Mouse (Mus musculus) myocyte (in vitro differentiated cells): ENCODE measurements around the gene Ahcyl2. TPM values are rescaled to one million over a fixed set of nuclear protein-coding genes. Genes with fewer than 3 reads are reported as not detected.

Experiments
- H3K27me3 ChIP-seq: one replicate; pipeline ENCODE4 v1.6.1; 2011; ENCODE audit not compliant: control insufficient read depth, insufficient read depth, insufficient read length
- H3K36me3 ChIP-seq: one replicate; pipeline ENCODE4 v1.6.1; 2011; ENCODE audit not compliant: control insufficient read depth, insufficient read depth
- H3K4me2 ChIP-seq: one replicate; pipeline ENCODE4 v1.6.1; 2011; ENCODE audit warnings: low read depth, control low read depth
- H3K4me3 ChIP-seq: one replicate; pipeline ENCODE4 v1.5.1; 2011; ENCODE audit warnings: mild to moderate bottlenecking, control low read depth, moderate library complexity
- H3K79me2 ChIP-seq: one replicate; pipeline ENCODE4 v1.6.1; 2011; ENCODE audit not compliant: control insufficient read depth, insufficient read depth
- H3ac ChIP-seq: one replicate; pipeline ENCODE4 v1.6.1; 2011; ENCODE audit not compliant: control insufficient read depth, insufficient read length
- CEBPB ChIP-seq: IDR thresholded peaks from 2 replicates; pipeline ENCODE4 v1.6.1; 2011; ENCODE audit warnings: mild to moderate bottlenecking, moderate library complexity; ENCODE audit not compliant: poor library complexity, insufficient read depth, severe bottlenecking
- E2F4 ChIP-seq: IDR thresholded peaks from one replicate; pipeline ENCODE4 v1.6.1; 2011; ENCODE audit warnings: mild to moderate bottlenecking, control low read depth, moderate library complexity; ENCODE audit not compliant: insufficient read depth
- MAX ChIP-seq: IDR thresholded peaks from one replicate; pipeline ENCODE4 v1.6.1; 2011; ENCODE audit warnings: low read depth, mild to moderate bottlenecking, control low read depth
- MYOD1 ChIP-seq, 3 experiments: IDR thresholded peaks; one replicate each; pipeline ENCODE4 v1.6.1; 2011; ENCODE audit warnings: control low read depth in 2 of 3, low read depth in 2 of 3, mild to moderate bottlenecking in 2 of 3, moderate library complexity in 1 of 3; ENCODE audit not compliant: insufficient read length in 2 of 3, control insufficient read depth in 1 of 3
- MYOG ChIP-seq, 3 experiments: IDR thresholded peaks; one replicate each; pipeline ENCODE4 v1.6.1; 2011; ENCODE audit warnings: control low read depth in 2 of 3, low read depth in 2 of 3, mild to moderate bottlenecking in 2 of 3; ENCODE audit not compliant: insufficient read length in 2 of 3, control insufficient read depth in 1 of 3, insufficient read depth in 1 of 3
- POLR2A ChIP-seq: IDR thresholded peaks from one replicate; pipeline ENCODE4 v1.6.1; 2011; ENCODE audit warnings: low read depth, mild to moderate bottlenecking, control low read depth, moderate library complexity; ENCODE audit not compliant: insufficient read length
- POLR2AphosphoS2 ChIP-seq: IDR thresholded peaks from one replicate; pipeline ENCODE4 v1.6.1; 2011; ENCODE audit warnings: low read depth, control low read depth; ENCODE audit not compliant: insufficient read length
- REST ChIP-seq: IDR thresholded peaks from one replicate; pipeline ENCODE4 v1.6.1; 2011; ENCODE audit warnings: mild to moderate bottlenecking, control low read depth, moderate library complexity; ENCODE audit not compliant: insufficient read depth, insufficient read length
- SRF ChIP-seq: IDR thresholded peaks from one replicate; pipeline ENCODE4 v1.6.1; 2011; ENCODE audit warnings: low read depth; ENCODE audit not compliant: control insufficient read depth, insufficient read length
- TCF12 ChIP-seq: IDR thresholded peaks from one replicate; pipeline ENCODE4 v1.6.1; 2011; ENCODE audit warnings: mild to moderate bottlenecking, control low read depth; ENCODE audit not compliant: poor library complexity, insufficient read depth, severe bottlenecking
- TCF3 ChIP-seq: IDR thresholded peaks from one replicate; pipeline ENCODE4 v1.6.1; 2011; ENCODE audit warnings: low read depth, control low read depth; ENCODE audit not compliant: insufficient read length
- USF1 ChIP-seq: IDR thresholded peaks from one replicate; pipeline ENCODE4 v1.6.1; 2011; ENCODE audit warnings: low read depth, mild to moderate bottlenecking, control low read depth, moderate library complexity
- polyA plus RNA-seq: library from polyadenylated mRNA; unstranded; fragments of >200 nt; fragmentation: generic; extraction: Trizol; gene quantifications from one replicate; pipeline ENCODE4 v1.2.1, GENCODE M21; 2012; ENCODE audit warnings: missing spikeins

Gene Ahcyl2
- polyA plus RNA-seq, 1 experiment, result 10.1 TPM

DNA sequence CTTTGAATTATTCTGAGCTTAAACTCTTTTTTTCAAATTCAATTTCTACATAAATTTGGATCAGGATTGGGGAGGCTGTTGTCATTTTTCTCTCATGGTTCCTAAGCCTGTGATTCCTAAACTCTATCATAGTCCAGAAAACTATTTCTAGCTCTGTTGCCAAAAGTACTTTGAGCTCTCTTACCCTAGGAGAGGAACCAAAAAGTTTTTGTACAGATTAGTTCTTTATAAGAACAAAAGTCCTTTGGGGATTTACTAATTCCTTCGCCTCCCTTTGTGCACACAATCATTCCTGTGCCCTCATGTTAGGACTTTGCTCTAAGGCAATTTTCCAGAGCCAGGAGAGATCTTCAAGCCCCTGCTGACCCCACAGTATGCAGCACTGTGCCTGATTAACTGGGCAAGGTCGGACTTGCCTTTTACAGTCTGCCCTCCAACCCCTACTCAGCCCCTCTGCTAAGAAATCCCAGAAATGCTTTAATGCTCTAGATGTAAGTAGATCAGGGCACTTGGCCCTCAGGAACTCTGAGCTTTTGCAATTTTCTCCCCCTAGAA is 100.6 kb downstream of the Ahcyl2 start:
- Histone ChIP-seq H3K36me3 (no peaks in the 10 kb centered on the region), H3K27me3 (no peaks in the 10 kb centered on the region), H3K4me2 (no peak overlapping the region), H3K4me3 (no peak overlapping the region), H3K79me2 (no peaks in the 10 kb centered on the region), H3ac (no peak overlapping the region)
- no peak for TF ChIP-seq TCF12
- no peak for TF ChIP-seq POLR2AphosphoS2
- TF ChIP-seq POLR2A, result no peak
- TF ChIP-seq CEBPB, result no peak
- no peak for TF ChIP-seq MYOD1 (IDR thresholded peaks at IDR 0.05; ENCODE audit: control insufficient read depth in 1 of 3, insufficient read length in 2 of 3, low read depth in 2 of 3)
- no peak for TF ChIP-seq SRF
- no peak for TF ChIP-seq TCF3
- TF ChIP-seq USF1, result no peak
- TF ChIP-seq E2F4, result no peak
- no peak for TF ChIP-seq MYOG (IDR thresholded peaks at IDR 0.05; ENCODE audit: control insufficient read depth in 1 of 3, insufficient read depth in 1 of 3, insufficient read length in 2 of 3, low read depth in 2 of 3)
- TF ChIP-seq MAX, result no peak

DNA sequence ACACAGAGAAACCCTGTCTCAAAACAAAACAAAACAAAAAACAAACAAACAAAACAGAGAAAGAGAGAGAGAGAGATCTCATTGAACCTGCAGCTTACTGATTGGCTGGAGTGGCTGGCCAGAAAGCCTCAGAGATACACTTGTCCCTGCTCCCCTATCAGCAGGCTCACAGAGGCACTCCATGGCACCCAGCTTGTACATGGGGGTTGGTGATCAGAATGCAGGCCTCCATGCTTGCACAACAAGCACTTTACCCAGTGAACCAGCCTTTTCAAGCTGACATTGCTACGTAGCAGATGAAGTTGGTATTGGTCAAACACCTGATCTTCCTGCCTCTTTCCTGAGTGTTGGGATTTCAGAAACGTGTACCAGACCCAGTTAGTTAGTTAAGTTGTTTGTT is 105.8 kb downstream of the Ahcyl2 start:
- H3ac ChIP-seq, result no peak overlapping the region
- no peaks in the 10 kb centered on the region for H3K79me2 ChIP-seq
- H3K36me3 ChIP-seq, result no peaks in the 10 kb centered on the region
- TF ChIP-seq SRF (no peak), MAX (no peak), TCF3 (no peak), POLR2AphosphoS2 (no peak), POLR2A (no peak)
- H3K27me3 ChIP-seq, result no peaks in the 10 kb centered on the region
- no peak overlapping the region for H3K4me2 ChIP-seq
- no peak overlapping the region for H3K4me3 ChIP-seq

DNA sequence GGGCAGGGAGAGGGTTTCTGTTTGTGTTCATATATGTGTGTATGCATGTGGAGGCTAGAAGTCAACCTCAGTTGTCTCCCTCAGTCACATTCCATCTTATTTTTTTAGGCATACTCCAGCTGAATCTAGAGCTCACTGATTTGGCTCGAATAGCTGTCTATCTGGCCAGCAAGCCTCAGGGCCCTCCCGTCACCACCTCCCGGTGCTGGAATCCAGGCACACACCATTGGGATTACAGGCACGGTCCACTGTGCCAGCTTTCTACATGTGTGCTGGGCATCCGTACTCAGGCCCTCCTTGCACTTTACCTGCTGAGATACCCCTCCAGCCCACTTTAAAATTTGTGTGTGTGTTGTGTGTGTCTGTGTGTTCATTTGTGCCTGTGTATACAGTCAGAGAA is 107.8 kb downstream of the Ahcyl2 start:
- no peaks in the 10 kb centered on the region for H3K79me2 ChIP-seq

DNA sequence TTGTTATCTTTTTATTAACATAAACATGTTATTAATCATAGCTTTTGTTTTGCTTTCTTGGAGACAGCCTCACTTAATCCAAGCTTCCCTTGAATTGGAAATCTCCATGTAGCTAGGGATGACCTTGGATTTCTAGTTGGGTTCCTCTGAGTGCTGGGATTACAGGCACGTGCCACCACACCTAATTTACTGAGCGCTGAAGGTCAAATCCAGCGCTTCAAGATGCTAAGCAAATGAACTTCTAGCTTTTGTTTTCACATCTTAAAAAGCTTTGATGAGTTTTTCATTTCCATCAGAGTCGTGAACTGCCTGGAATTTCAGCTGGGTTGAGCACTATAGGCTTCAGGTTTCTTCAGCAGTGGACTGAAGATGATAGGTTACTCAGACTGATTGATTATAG is 109.0 kb downstream of the Ahcyl2 start:
- H3K4me2 ChIP-seq, result no peak overlapping the region
- no peaks in the 10 kb centered on the region for H3K36me3 ChIP-seq
- no peak for TF ChIP-seq REST
- no peak for TF ChIP-seq MYOG (IDR thresholded peaks at IDR 0.05; ENCODE audit: control insufficient read depth in 1 of 3, insufficient read depth in 1 of 3, insufficient read length in 2 of 3, low read depth in 2 of 3)
- TF ChIP-seq POLR2AphosphoS2, result no peak
- TF ChIP-seq USF1, result no peak
- no peak for TF ChIP-seq TCF3
- TF ChIP-seq CEBPB, result no peak
- no peak for TF ChIP-seq MAX
- TF ChIP-seq POLR2A, result no peak
- TF ChIP-seq SRF, result no peak
- no peak for TF ChIP-seq MYOD1 (IDR thresholded peaks at IDR 0.05; ENCODE audit: control insufficient read depth in 1 of 3, insufficient read length in 2 of 3, low read depth in 2 of 3)
- TF ChIP-seq TCF12, result no peak
- no peak for TF ChIP-seq E2F4
- H3K4me3 ChIP-seq, result no peak overlapping the region
- no peak overlapping the region for H3ac ChIP-seq
- no peaks in the 10 kb centered on the region for H3K79me2 ChIP-seq
- no peaks in the 10 kb centered on the region for H3K27me3 ChIP-seq

More for the DNA sequence above, 107.8 kb downstream of the Ahcyl2 start:
- no peak overlapping the region for H3K4me2 ChIP-seq
- no peak overlapping the region for H3ac ChIP-seq
- no peaks in the 10 kb centered on the region for H3K27me3 ChIP-seq
- no peaks in the 10 kb centered on the region for H3K36me3 ChIP-seq
- TF ChIP-seq POLR2A (no peak), TCF3 (no peak), POLR2AphosphoS2 (no peak), E2F4 (no peak), MYOG (IDR thresholded peaks at IDR 0.05; ENCODE audit: control insufficient read depth in 1 of 3, insufficient read depth in 1 of 3, insufficient read length in 2 of 3, low read depth in 2 of 3) (no peak)
- no peak overlapping the region for H3K4me3 ChIP-seq

DNA sequence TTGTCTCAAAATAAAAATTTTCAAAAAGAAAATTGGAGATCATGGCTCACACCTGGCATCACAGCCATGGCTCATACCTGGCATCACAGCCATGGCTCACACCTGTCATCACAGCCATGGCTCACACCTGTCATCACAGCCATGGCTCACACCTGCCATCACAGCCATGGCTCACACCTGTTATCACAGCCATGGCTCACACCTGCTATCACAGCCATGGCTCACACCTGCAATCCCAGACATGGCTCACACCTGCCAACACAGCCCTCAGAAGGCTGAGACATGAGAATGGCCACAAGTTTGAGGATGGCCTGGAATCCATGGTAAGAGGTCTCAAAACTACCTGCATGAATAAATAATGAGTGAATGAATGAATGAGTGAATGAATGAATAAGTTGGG is 111.8 kb downstream of the Ahcyl2 start:
- Histone ChIP-seq H3K27me3 (no peaks in the 10 kb centered on the region), H3ac (no peak overlapping the region), H3K4me2 (no peak overlapping the region), H3K36me3 (no peaks in the 10 kb centered on the region), H3K79me2 (no peaks in the 10 kb centered on the region), H3K4me3 (no peak overlapping the region)
- TF ChIP-seq TCF3 (peak; percentile 71), POLR2AphosphoS2 (no peak), MYOG (IDR thresholded peaks at IDR 0.05; ENCODE audit: control insufficient read depth in 1 of 3, insufficient read depth in 1 of 3, insufficient read length in 2 of 3, low read depth in 2 of 3) (peak in 2 of 3 experiments; percentile 78 to 90), MYOD1 (IDR thresholded peaks at IDR 0.05; ENCODE audit: control insufficient read depth in 1 of 3, insufficient read length in 2 of 3, low read depth in 2 of 3) (peak in 2 of 3 experiments; percentile 68 to 92)
